Mouse (Mus musculus): ENCODE results near the gene Myo1c. TPM values are rescaled to one million over a fixed set of nuclear protein-coding genes. Genes with fewer than 3 reads are reported as not detected.

The Myo1c gene
- total RNA-seq, 4 experiments from 2014 or later: 17.0 to 24.3 (median 20.5) TPM

GRCm38 (mm10) chr11:75703748-75704147 lies 53.4 kb downstream of the Myo1c start:
- no peak for DNase-seq (ENCODE audit: low spot score in 2 of 2)

GRCm38 (mm10) chr11:75713949-75714348 lies 63.6 kb downstream of the Myo1c start:
- no peak for DNase-seq (ENCODE audit: low spot score in 2 of 2)

- DNase-seq (ENCODE audit: low spot score in 2 of 2): no peak
Observed at GRCm38 (mm10) chr11:75715556-75715955, 65.3 kb downstream of the Myo1c start.

- DNase-seq (ENCODE audit: low spot score in 2 of 2): no peak
Observed at GRCm38 (mm10) chr11:75716661-75717325, 66.5 kb downstream of the Myo1c start.

- DNase-seq (ENCODE audit: low spot score in 2 of 2): no peak
Observed at GRCm38 (mm10) chr11:75722339-75722738, 72.0 kb downstream of the Myo1c start.

Other genes starting within 250 kb of the Myo1c start
- 10 to 100 TPM in 3 of 4 experiments, 1 to 10 TPM in 1; 9.7 to 16.0 (median 11.5) TPM for gene Serpinf1, start 227.8 kb upstream of the Myo1c start, total RNA-seq (2022)
- 1 to 10 TPM in 2 of 4 experiments, under 1 TPM in 2; 0.45 to 4.0 (median 1.8) TPM for gene Serpinf2, start 210.9 kb upstream of the Myo1c start, total RNA-seq (2022)
- 10 to 100 TPM; 23.5 to 25.3 (median 24.3) TPM for gene Wdr81, start 195.8 kb upstream of the Myo1c start, total RNA-seq (2022)
- under 1 TPM in 3 of 4 experiments, not detected in 1; 0.43 to 0.45 (median 0.45) TPM for gene Tlcd2, start 188.8 kb upstream of the Myo1c start, total RNA-seq (2022)
- 100 to 1,000 TPM; 129 to 140 (median 135) TPM for gene Prpf8, start 163.7 kb upstream of the Myo1c start, total RNA-seq (2022)
- 1 to 10 TPM; 1.1 to 2.3 (median 1.6) TPM for gene Rilp, start 140.4 kb upstream of the Myo1c start, total RNA-seq (2022)
- 1 to 10 TPM; 1.1 to 1.6 (median 1.4) TPM for gene Scarf1, start 137.0 kb upstream of the Myo1c start, total RNA-seq (2022)
- 10 to 100 TPM; 42.6 to 55.5 (median 52.7) TPM for gene Slc43a2, start 118.8 kb upstream of the Myo1c start, total RNA-seq (2022)
- 100 to 1,000 TPM; 264 to 282 (median 275) TPM for gene Pitpna, start 62.4 kb upstream of the Myo1c start, total RNA-seq (2022)
- gene Inpp5k, start 19.5 kb upstream of the Myo1c start, total RNA-seq (2022): 10 to 100 TPM; 45.1 to 54.5 (median 50.2) TPM
- 100 to 1,000 TPM; 111 to 128 (median 120) TPM for gene Crk, start 28.8 kb downstream of the Myo1c start, total RNA-seq (2022)
- 1,000 to 10,000 TPM; 1,071 to 1,270 (median 1,168) TPM for gene Ywhae, start 82.4 kb downstream of the Myo1c start, total RNA-seq (2022)
- gene Doc2b, start 145.5 kb downstream of the Myo1c start, total RNA-seq (2022): 100 to 1,000 TPM in 2 of 4 experiments, 10 to 100 TPM in 2; 60.4 to 104 (median 86.0) TPM

All from layer of hippocampus, adult 8-10 months (tissue).